Mouse (Mus musculus): ENCODE results near the gene Trpm4. TPM values are rescaled to one million over a fixed set of nuclear protein-coding genes. Genes with fewer than 3 reads are reported as not detected.
"Not testable (repeated sequence)": the region's sequence is repeated elsewhere in the genome, so short reads cannot be mapped to it uniquely, and the experiment has no call there.

Gene Trpm4
- total RNA-seq (2017): 9.7 to 15.3 TPM (median 10.4 TPM) in 3 replicates

DNA sequence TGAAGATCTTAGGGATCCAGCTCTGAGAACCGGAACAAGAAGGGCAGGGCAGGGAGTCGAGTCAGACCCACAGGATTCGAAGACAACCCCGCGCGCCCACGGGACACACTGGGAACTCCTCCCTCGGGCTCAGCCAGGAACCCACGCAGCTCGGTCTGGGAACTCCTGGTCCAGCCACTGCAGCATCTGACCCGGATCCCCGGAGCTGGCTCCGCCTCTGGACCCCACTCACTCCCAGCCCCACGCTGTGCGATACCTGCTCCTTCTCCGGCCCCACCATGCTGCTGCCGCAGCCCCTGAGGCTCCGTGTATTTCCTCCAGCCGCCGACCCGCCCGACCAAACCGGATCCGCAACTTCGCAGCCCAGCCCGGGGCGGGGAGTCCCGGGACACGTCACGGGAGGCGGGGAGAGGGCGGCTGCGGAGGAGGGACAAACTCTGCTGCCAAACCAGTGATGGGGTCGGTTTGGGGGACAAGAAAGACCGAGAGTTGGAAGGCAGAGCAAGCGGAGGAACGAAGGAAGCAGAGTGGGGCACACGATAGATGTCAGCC lies at the start of gene Trpm4:
Trpm4 (minus strand) TSS at position 350 of the 552 bp plus-strand sequence.
- ATAC-seq (replicated peaks; ENCODE audit: insufficient number of reproducible peaks, low FRiP score, low TSS enrichment, poor library complexity, severe bottlenecking): peak; percentile 63

- ATAC-seq (replicated peaks; ENCODE audit: insufficient number of reproducible peaks, low FRiP score, low TSS enrichment, poor library complexity, severe bottlenecking): no peak
Observed at GRCm38 (mm10) chr7:45376057-45376456, 42.5 kb upstream of the Trpm4 start.

DNA sequence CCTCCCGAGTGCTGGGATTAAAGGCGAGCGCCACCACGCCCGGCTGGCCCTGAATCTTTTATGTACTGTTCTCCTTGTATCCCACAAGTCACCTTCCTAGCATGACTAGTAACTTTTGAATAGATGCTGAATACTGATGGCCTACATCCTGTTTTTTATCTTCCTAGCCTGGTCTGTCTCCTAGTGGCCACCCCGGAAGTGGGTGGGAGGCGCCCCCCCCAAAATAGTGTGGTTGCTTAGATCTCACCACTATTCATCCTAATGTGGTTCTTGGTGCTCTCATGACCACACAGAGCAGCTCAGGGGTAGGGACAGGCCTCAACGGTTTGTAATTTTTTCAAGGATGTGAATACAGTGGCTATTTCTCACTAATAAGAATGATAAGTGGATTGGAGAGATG lies 41.0 kb upstream of the Trpm4 start:
- no peak for ATAC-seq (replicated peaks; ENCODE audit: insufficient number of reproducible peaks, low FRiP score, low TSS enrichment, poor library complexity, severe bottlenecking)

GRCm38 (mm10) chr7:45372371-45372770 lies 38.8 kb upstream of the Trpm4 start:
- ATAC-seq (replicated peaks; ENCODE audit: insufficient number of reproducible peaks, low FRiP score, low TSS enrichment, poor library complexity, severe bottlenecking): no peak

DNA sequence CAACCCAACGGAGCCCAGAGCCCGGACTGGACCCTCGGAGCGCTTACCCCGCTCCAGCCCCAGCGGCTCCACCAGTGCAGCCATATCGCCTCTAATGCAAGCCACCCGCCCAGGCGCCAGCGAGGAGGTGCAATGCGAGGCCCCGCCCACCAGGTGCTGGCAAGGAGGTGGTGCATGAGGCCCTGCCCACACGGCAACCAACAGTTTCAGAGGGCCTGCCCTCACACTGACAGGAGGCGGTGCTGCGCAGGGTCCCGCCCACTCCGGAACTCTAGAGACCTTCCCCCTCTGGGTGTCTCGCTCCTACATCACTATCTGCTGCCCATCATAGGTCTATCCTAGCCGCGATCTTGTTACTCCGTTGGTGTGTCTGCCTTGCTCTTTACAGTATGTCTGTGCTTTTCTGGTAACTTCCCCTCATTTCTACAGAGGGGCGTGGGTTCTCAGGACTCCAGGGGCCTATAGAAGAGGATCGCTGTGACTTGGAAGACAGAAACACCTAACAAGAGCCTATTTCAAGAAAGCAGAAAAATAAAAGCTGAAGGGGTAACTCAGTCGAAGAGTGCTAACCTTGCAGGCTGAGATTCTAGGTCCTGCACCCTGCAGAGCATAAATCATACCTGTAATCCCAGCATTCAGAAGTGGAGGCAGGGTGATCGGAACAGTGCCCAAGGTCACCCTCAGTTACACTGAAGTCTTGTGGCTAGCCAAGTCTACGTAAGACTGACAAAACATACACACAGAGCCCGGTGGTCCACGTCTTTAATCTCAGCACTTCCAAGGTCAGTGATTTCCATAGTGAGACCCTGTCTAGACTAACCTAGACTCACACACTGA lies 37.1 kb upstream of the Trpm4 start, which contains the start of gene Lin7b:
Lin7b (minus strand) TSS at position 109 of the 837 bp plus-strand sequence.
- peak; percentile 69 for ATAC-seq (replicated peaks; ENCODE audit: insufficient number of reproducible peaks, low FRiP score, low TSS enrichment, poor library complexity, severe bottlenecking)

DNA sequence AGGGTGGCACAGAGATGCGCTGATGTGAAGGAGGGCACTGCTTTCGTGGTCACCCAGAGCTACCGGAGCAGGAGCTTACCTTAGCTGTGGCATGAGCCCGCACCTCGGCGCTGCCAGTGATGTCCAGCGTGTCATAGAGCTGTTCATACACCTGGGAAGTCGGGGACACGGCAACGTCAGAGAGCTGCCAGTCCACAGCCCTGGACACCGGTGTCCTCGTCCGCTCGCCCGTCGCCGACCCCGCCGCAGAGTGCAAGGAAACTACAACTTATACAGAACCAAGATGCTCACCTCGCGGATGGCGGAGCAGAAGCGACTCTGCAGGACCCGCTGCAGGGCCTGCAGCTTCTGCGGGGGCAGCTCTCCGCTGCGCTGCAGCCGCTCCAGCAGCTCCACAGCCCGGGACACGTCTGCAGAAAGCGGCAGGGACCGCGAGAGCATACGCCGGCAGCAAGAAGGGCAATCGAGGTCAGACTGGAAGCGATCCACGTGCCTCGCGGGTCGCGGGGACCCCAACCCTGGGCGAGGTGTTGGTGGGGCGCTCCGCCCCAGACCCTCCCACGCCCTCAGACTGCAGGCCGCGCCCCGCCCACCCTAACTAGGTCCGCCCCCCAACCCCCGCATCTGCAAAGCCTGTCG lies 36.4 kb upstream of the Trpm4 start:
- no peak for ATAC-seq (replicated peaks; ENCODE audit: insufficient number of reproducible peaks, low FRiP score, low TSS enrichment, poor library complexity, severe bottlenecking)

GRCm38 (mm10) chr7:45369022-45369745 lies 35.6 kb upstream of the Trpm4 start:
- no peak for ATAC-seq (replicated peaks; ENCODE audit: insufficient number of reproducible peaks, low FRiP score, low TSS enrichment, poor library complexity, severe bottlenecking)

DNA sequence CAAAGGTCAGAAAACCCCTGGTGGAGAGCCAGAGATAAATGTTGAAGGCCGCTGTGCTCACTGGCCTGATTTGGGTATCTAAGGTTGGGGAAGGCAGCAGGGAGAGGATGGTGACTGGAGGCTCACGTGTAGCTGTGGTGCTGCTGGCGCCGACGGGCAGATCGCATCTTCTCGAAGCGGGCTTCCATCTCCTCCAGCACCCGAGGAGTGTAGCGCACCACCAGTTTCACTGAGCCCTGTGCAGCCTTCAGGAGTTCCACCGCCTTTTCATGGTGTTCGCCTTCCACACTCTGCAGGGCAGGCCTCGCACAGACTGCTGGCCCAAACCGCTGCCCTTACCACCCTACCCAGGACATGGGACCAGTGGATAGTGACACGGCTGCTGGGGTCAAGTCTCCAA lies 34.6 kb upstream of the Trpm4 start:
- no peak for ATAC-seq (replicated peaks; ENCODE audit: insufficient number of reproducible peaks, low FRiP score, low TSS enrichment, poor library complexity, severe bottlenecking)

GRCm38 (mm10) chr7:45367020-45367880 lies 33.7 kb upstream of the Trpm4 start:
- ATAC-seq (replicated peaks; ENCODE audit: insufficient number of reproducible peaks, low FRiP score, low TSS enrichment, poor library complexity, severe bottlenecking): peak; percentile 82

DNA sequence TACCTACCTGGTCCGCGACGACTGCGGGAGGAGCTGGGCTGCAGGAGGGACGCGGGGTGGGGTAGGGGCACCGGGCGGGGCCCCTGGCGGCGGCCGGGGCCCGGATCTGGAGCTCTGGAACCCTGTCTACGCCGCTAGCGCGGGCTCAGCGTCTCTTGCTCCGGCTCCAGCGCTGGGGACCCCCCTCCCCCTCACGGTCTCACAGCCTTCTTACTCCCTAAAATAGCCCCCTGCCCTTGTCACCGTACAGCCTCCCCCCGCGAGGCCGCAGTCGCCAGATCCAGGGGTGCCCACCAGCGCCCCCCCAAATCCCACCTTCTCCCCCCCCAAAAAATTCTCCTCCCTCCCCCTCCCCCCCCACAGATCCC lies 33.1 kb upstream of the Trpm4 start, which contains the start of gene Ppfia3:
Ppfia3 (minus strand) TSS at position 368 of the 368 bp plus-strand sequence.
- no peak for ATAC-seq (replicated peaks; ENCODE audit: insufficient number of reproducible peaks, low FRiP score, low TSS enrichment, poor library complexity, severe bottlenecking)

DNA sequence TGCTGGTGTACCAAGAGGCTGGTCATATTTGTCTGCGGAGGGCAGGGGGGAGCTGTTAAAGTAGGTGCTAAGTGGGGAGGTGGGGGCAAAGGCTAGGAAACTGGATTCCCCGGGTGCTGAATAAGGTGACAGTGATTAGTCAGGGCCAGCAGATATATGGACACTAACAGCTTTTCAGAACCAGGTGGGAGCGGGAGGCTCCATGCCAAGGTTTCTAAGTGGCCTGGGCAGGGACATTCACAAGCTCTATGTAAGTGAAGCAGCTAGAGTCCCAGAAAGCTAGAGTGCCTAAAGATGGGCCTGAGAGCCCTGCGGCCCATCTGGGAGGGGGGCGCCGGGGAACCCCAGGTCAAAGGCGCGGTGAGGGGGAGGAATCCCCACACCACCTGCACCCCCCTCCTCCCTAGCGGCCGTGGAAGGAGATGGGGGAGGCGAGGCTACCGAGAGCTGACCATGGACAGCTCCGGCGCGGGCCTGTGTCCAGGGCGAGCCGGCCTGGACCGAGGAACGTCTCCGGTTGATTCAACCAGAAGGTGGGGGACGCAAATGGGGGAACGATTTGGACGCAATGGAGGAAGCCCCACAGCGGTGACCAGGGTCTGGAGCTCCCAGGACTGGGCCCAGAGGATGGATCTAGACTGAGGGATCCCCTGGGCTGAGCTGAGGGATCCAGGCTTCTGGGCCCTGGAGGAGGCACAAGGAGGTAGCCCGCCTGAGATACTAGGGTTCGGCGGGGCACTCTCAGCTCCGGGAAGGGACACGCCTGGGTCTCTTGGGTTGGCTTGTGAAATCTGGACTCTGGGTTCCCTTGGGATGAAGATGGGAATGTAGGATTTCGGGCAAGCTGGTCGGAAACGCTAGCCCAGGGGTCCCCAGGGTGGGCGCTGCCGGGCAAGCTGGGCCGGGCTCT lies 32.4 kb upstream of the Trpm4 start:
- ATAC-seq (replicated peaks; ENCODE audit: insufficient number of reproducible peaks, low FRiP score, low TSS enrichment, poor library complexity, severe bottlenecking): no peak

GRCm38 (mm10) chr7:45363983-45364382 lies 30.4 kb upstream of the Trpm4 start:
- ATAC-seq (replicated peaks; ENCODE audit: insufficient number of reproducible peaks, low FRiP score, low TSS enrichment, poor library complexity, severe bottlenecking): no peak

GRCm38 (mm10) chr7:45362801-45363200 lies 29.2 kb upstream of the Trpm4 start:
- no peak for ATAC-seq (replicated peaks; ENCODE audit: insufficient number of reproducible peaks, low FRiP score, low TSS enrichment, poor library complexity, severe bottlenecking)

DNA sequence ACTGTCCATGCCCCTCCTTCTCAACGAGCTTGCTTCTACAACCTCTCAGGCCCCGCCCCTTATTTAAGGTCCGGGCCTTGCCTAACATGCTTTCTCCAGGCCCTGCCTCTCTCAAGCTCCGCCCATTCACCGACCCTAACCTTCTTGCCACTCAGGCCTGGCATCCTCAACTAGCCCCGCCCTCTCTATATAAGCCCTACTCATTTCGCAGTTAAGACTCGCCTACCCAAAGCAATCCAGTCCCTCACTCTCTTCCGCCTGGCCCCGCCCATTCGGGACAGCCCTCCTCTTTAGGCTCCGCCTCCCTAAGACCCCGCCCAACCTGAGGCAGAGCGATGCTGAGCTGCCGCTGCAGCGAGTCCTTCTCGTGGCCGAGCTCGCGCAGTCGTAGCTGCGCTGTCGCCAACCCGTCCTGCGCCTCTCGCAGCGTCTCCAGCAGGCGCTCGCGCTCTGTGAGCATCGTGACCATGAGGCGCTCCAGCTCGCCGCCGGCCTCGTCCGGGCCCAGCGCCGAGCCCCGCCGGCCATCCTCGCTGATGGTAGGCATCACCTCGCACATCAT lies 27.7 kb upstream of the Trpm4 start:
- peak; percentile 68 for ATAC-seq (replicated peaks; ENCODE audit: insufficient number of reproducible peaks, low FRiP score, low TSS enrichment, poor library complexity, severe bottlenecking)

- no peak for ATAC-seq (replicated peaks; ENCODE audit: insufficient number of reproducible peaks, low FRiP score, low TSS enrichment, poor library complexity, severe bottlenecking)
Observed at GRCm38 (mm10) chr7:45360404-45361125, 27.0 kb upstream of the Trpm4 start.

- ATAC-seq (replicated peaks; ENCODE audit: insufficient number of reproducible peaks, low FRiP score, low TSS enrichment, poor library complexity, severe bottlenecking): not testable (repeated sequence)
Observed at GRCm38 (mm10) chr7:45359081-45359480, 25.5 kb upstream of the Trpm4 start.
